Mouse (Mus musculus) cerebellum, adult 11-12 months (tissue): ENCODE data around the gene 4833423E24Rik.

ENCODE experiments used
- DNase-seq: peaks from one replicate; pipeline ENCODE4 v3.0.0; 2022

Gene 4833423E24Rik

DNA sequence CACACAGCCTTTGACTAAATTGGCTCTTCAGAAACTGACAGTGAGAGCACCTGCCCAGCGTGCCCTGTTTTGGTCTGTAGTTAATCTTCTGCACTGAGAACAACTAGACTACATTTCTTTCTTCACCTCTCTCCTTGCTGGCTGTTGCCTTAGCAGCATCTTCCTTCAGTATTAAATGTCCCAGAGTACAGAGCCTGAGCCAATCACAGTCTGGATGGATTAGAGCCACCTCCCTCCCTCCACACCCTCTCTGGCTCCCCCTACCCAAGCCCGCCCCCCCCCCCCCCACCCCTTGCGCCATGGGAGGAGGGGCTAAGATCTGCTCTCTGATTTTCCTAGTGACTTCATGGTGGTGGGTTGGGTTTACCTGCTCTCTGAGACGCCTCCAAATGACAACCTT lies at the start of gene 4833423E24Rik:
TSS of gene 4833423E24Rik (minus strand) at position 146 of the 400 bp plus-strand sequence.
- DNase-seq: no peak

DNA sequence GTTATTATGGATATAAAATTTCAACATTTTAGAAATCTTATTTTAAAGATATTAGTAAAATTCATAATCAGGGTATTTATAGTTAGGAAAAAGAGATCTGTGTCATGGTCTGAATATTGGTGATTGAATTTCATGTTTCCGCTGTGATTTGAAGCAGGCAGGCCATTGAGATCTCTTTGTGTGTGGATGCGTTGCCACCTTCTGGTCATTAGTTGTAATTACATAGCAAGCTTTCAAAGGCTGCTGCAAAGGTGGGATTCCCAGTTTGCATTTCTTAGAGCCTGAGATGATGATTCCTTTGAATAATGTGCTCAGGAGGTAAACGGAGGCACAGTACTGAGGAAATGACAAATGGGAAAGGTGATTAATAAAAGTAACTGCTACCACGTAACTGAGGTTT lies 42.4 kb upstream of the 4833423E24Rik start:
- DNase-seq: no peak

DNA sequence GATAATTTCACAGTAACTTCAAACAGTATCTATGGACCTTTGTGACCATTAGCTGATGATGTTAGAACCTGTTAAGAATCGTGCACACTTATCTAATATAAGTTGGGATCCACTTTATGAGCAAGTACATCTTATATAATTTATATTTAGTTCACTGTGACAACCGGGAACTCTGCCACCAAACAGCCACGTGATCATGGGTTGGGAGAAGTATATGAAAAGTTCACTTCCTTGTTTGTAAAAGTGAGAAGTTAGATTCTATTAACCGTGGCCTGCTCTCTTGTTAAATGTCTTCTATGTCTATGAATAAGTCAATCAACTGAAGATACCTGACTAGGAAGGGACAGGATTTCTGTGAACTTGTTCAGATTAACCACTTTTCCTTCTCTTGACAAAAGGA lies 41.4 kb upstream of the 4833423E24Rik start:
- no peak for DNase-seq

DNA sequence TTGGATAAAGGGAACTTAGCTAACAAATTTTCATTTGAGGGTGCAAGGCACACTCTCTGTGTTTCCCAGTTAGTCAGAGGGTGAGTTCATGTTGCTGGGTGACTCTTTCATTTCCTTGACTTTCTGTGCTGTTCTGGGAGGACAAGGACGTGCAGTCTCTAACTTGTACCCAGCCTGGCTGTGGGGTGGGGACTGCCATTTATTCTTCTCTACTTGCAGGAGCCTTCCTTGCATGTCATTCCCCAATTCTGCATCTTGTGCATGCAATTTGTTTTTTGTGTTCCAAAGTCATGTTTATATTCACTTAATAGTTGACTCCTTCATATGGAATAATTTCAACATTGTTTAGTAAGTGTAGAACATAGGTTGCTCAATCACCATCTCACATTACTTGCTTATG lies 36.0 kb upstream of the 4833423E24Rik start:
- no peak for DNase-seq

DNA sequence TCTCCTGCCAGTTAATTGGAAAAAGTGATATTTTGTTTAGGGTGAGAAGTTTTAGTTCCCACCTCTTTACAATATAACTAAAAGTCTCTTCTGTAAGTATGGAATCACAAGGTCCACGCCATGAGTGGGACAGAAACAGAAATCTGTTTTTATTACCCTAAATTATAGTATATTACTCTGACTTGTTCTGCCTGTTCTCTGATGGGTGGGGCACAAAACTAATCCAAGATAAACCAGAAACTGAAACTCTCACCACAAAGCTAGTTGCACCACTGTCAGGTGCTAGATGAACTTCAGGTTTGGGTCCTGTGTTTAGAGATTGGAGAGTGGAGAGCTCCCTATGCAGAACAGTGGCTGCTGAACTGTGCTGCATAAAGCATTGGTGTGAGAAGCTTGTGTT lies 15.1 kb upstream of the 4833423E24Rik start:
- DNase-seq: no peak

DNA sequence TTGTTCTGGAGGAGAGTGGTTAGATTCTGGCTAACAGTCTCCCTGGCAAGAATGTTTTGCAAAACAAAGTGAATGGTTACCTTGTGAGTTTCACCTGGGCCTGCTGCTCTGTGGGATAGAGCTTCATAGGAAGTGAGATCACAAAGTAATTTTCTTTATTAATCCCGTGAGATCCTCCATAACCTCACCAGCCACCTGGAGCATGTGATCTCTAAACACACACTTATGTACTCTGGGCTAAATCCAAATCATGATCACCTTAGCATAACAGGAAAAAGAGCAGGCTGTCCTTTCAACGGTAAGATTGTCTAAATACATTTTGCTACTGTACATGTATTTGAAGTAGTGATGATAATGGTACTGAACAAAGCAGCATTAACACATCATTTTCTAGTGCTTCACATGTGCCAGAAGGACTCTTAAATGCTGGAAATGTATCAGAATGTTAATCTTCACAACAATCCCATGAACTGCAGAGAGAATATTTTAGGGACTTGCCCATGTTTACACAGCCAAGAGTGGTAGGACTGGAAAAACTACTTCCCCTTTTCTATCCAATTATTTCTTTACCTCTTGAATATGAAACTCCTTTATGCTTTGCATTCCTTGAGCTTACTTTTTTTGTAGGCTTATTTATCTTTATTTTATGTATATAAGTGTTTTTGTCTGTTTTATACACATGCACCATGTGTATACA lies 13.4 kb upstream of the 4833423E24Rik start:
- DNase-seq: no peak

DNA sequence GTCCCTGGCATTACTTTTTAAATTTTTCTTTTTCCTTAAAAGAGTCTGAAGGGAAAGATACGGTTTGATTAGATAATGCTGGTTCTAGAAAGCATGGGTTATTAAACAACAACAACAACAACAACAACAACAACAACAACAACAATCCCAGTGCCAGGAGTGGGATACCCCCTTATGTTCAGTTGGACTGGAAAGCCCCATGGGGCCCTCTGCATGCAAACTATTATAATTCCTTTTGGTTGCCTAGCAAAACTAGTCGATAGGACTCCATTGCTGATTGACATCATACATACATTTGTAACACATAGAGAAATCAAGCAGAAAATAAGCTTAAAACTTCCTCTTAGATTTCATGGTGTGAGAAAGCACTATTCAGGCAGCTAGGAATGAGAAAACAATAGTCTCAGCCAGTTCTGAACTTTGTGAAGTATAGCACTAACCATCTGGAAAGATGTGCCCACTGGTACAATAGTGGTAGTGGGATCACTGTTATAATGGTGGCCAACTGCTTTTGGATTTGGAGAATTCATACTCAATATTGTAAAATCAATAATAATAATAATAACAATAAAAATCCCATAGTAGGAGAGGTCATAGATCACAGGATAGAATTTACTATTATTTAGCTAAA lies 4.2 kb upstream of the 4833423E24Rik start:
- DNase-seq: no peak

DNA sequence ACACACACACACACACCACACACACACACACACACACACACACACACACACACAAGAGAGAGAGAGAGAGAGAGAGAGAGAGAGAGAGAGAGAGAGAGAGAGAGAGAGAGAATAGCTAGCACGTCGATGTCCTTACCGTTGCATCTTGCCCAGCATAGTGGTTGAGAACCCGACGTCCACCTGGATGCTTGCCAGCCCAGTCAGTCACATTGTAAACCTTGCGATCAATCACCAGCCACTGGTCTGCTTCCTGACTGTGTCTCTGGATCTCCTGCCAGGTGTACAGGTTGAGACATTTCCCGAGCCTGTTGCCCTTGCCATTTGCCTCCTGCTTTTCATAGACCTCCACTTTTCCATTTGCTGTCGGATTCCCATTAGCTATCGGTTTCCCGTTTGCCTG lies 532 bp downstream of the 4833423E24Rik start:
- DNase-seq: no peak

DNA sequence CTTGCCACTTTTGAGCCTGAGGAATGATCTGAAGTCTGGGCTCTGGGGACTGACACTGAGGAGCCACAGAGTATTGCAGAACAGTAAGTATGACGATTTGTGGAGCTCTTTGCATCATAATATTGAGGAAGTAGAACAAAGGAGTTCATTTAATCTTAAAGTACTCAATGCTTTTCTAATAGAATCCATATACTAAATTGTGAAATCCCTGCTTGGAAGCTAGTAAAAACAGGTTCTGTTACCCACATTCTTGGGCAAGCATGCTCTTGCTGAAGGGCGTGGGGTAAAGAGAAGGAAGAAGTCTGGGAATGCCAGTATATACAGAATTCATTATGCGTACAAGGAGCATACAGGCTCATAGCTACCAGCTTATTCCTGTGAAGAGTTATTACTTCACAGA lies 8.4 kb downstream of the 4833423E24Rik start:
- no peak for DNase-seq

DNA sequence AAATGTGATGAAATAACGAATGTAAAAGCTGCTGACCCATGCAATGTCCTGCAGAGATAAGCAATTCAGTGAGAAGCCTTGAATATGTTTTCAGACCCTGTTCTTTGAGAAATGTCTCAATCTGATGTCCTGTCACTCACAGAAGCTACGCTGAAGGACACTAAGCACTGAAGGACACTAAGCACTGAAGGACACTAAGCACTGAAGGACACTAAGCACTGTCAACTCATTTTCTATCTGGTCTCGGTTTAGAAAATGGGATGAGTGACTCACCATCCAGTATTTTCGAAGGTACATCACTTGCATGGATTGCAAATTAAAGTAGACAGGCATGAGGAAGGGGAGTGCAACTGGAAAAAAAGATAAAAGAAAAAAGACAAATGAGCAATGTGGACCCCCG lies 28.4 kb downstream of the 4833423E24Rik start:
- no peak for DNase-seq

DNA sequence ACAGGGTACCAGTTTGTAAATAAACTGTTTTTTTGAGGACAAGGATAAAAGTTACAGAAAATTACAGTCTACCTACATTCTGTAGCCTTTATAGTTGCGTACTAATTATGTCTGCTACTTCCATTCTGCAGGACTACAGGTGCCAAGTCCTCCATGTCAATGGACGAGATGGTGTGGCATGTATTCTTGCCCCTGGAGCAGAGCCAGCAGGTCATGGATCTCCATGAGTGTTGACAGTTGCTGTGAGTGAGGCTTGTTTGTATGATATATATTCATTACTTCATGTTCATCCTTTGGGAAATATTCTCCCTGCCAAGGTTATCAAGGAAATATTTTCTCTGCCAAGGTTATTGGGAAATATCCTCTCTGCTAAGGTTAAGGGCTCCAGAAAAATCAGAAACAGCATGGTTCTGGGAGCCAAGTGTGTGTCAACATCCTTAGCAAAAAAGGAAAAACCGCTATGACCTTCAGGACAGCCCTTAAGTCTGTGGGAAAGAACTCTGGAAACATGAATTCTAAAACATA lies 52.0 kb downstream of the 4833423E24Rik start:
- DNase-seq: no peak

DNA sequence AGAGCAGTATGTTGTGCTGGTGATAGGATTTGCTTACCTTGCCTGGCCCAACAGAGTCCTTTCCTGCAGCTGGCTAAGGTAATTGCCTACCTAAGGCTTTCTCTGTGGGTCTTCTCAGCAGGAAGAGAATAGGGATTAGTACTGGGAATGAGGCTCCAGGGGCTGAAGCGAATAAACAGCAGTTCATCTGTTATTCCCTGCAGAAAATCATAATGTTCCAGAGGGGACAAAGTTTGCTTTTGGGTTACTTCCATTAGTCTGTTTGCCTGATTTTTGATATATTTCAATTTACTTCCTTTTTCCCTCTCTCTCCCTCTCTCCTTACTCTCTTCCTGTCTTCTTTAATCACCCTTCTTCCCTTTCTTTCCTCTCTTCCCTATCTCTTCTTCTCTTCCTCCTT lies 75.3 kb downstream of the 4833423E24Rik start, which contains the start of gene Olfr995:
TSS of gene Olfr995 (minus strand) at position 101 of the 400 bp plus-strand sequence.
- no peak for DNase-seq

DNA sequence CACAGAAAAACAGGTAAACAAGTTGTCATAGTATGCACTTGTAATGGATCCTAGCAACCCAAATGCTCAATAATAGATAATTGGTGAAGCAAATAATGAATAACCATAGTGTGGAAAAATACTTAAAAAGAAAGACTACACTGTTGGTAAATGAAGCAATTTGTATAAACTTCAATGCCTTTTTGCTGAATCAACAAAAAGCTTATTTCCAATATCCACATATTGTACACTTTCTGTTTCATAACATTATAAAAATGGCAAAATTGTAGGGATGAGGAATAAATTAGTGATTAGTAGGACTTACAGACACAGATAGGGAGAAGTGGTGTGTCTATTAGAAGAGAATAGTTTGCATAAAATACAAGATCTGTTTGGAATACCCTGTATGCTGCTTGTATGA lies 76.3 kb downstream of the 4833423E24Rik start:
- no peak for DNase-seq

DNA sequence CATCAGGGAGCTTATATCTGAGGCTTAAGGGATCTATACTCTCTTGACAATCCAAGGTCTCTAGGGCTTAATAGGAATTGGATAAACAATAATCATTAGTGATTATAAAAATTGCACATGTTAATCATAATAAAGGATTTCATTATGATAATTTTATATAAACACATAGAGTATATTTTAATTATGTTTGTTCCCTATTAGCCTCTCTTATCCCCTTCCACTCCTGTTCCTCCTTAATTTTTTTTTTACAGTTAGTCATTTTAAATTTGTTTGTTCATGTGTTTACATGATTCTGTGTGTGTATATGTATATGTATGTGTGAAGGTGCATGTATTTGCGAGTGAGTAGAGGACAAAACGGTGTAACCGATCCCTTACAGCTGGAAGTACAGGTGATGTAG lies 82.5 kb downstream of the 4833423E24Rik start, which contains the start of gene Olfr994:
TSS of gene Olfr994 (minus strand) at position 101 of the 400 bp plus-strand sequence.
- no peak for DNase-seq
